Mouse (Mus musculus) embryonic facial prominence, embryonic 13.5 days (tissue): ENCODE results near the gene Hist1h4b. TPM values are rescaled to one million over a fixed set of nuclear protein-coding genes. Genes with fewer than 3 reads are reported as not detected.

Source experiments
- ATAC-seq: fragments of 200-750 bp; cut with Nextera tagmentation; 2 replicates; pipeline ENCODE4 v1.8.0; 2017; ENCODE audit warnings: low read depth; ENCODE audit not compliant: insufficient number of reproducible peaks, insufficient read depth, low FRiP score, low TSS enrichment
- H3K27ac ChIP-seq: fragments of 300-500 bp; sonication (generic); 2 replicates; pipeline ENCODE4 v1.5.1; 2015; ENCODE audit warnings: moderate library complexity, mild to moderate bottlenecking, inconsistent platforms
- H3K27me3 ChIP-seq: fragments of 300-500 bp; sonication (generic); 2 replicates; pipeline ENCODE4 v1.6.1; 2015; ENCODE audit warnings: mild to moderate bottlenecking, inconsistent platforms
- H3K36me3 ChIP-seq: fragments of 300-500 bp; sonication (generic); 2 replicates; pipeline ENCODE4 v1.6.1; 2015; ENCODE audit warnings: mild to moderate bottlenecking, inconsistent platforms
- H3K4me1 ChIP-seq: fragments of 300-500 bp; sonication (generic); 2 replicates; pipeline ENCODE4 v1.6.1; 2015; ENCODE audit warnings: inconsistent platforms
- H3K4me2 ChIP-seq: fragments of 300-500 bp; sonication (generic); 2 replicates; pipeline ENCODE4 v1.6.1; 2015; ENCODE audit warnings: moderate library complexity, mild to moderate bottlenecking, inconsistent platforms
- H3K4me3 ChIP-seq: fragments of 300-500 bp; sonication (generic); 2 replicates; pipeline ENCODE4 v1.5.1; 2015; ENCODE audit warnings: mild to moderate bottlenecking, inconsistent platforms
- H3K9ac ChIP-seq: fragments of 300-500 bp; sonication (generic); 2 replicates; pipeline ENCODE4 v1.6.1; 2015; ENCODE audit warnings: mild to moderate bottlenecking, inconsistent platforms
- H3K9me3 ChIP-seq: fragments of 300-500 bp; sonication (generic); 2 replicates; pipeline ENCODE4 v1.6.1; 2016; ENCODE audit warnings: inconsistent platforms
- WGBS: fragments of 180-500 bp; shearing (Covaris S2); methylation state at CpG from one replicate; pipeline ENCODE4 v1.1.7; 2015; ENCODE audit warnings: mixed read lengths; 5-methylcytosine and 5-hydroxymethylcytosine counted together
- polyA plus RNA-seq: library from polyadenylated mRNA; unstranded; fragments of >200 nt; fragmentation: Nextera tagmentation; extraction: Ambion mirVana; gene quantifications from 2 replicates; pipeline ENCODE4 v1.2.1, GENCODE M21; 2015

The Hist1h4b gene
- polyA plus RNA-seq, 1 experiment from 2014 or later = 7.6 TPM

- H3K27me3 ChIP-seq = no peaks in the 10 kb centered on the region
- H3K27ac ChIP-seq = no peak overlapping the region
- ATAC-seq = no peak
- no peaks in the 10 kb centered on the region for H3K9me3 ChIP-seq
- no peak overlapping the region for H3K4me2 ChIP-seq
- 93% methylated on average over 9 of the region's 9 CpGs for WGBS
- H3K36me3 ChIP-seq = no peaks in the 10 kb centered on the region
- H3K9ac ChIP-seq = no peak overlapping the region
- no peak overlapping the region for H3K4me3 ChIP-seq
- H3K4me1 ChIP-seq = no peaks in the 10 kb centered on the region
Observed at GRCm38 (mm10) chr13:23729192-23729525, 27.7 kb upstream of the Hist1h4b start.

GRCm38 (mm10) chr13:23729706-23730105, 27.1 kb upstream of the Hist1h4b start:
- Histone ChIP-seq H3K4me1 (no peaks in the 10 kb centered on the region), H3K4me3 (no peak overlapping the region), H3K36me3 (no peaks in the 10 kb centered on the region), H3K9me3 (no peaks in the 10 kb centered on the region), H3K27me3 (no peaks in the 10 kb centered on the region), H3K4me2 (no peak overlapping the region), H3K9ac (no peak overlapping the region), H3K27ac (no peak overlapping the region)
- no peak for ATAC-seq
- WGBS = 94% methylated on average over 5 of the region's 5 CpGs

GRCm38 (mm10) chr13:23730479-23730878, 26.3 kb upstream of the Hist1h4b start:
- no peak for ATAC-seq
- H3K4me3 ChIP-seq = no peak overlapping the region
- no peaks in the 10 kb centered on the region for H3K36me3 ChIP-seq
- no peaks in the 10 kb centered on the region for H3K9me3 ChIP-seq
- no peaks in the 10 kb centered on the region for H3K4me1 ChIP-seq
- no peak overlapping the region for H3K9ac ChIP-seq
- no peak overlapping the region for H3K4me2 ChIP-seq
- no peaks in the 10 kb centered on the region for H3K27me3 ChIP-seq
- no peak overlapping the region for H3K27ac ChIP-seq
- WGBS = 50% methylated on average over 8 of the region's 8 CpGs

GRCm38 (mm10) chr13:23732156-23732804, 24.5 kb upstream of the Hist1h4b start:
- H3K9me3 ChIP-seq = no peaks in the 10 kb centered on the region
- H3K27ac ChIP-seq = no peak overlapping the region
- H3K4me1 ChIP-seq = no peaks in the 10 kb centered on the region
- no peaks in the 10 kb centered on the region for H3K36me3 ChIP-seq
- no peak for ATAC-seq
- no peaks in the 10 kb centered on the region for H3K27me3 ChIP-seq
- H3K9ac ChIP-seq = no peak overlapping the region
- no peak overlapping the region for H3K4me3 ChIP-seq
- no peak overlapping the region for H3K4me2 ChIP-seq
- 24% methylated on average over 8 of the region's 8 CpGs for WGBS

- no peak for ATAC-seq
- Histone ChIP-seq H3K9me3 (no peaks in the 10 kb centered on the region), H3K27ac (no peak overlapping the region), H3K4me3 (no peak overlapping the region), H3K36me3 (no peaks in the 10 kb centered on the region), H3K4me2 (no peak overlapping the region), H3K27me3 (no peaks in the 10 kb centered on the region), H3K4me1 (peaks cover 5% of the 10 kb centered on the region; the same call in 1 of the 2 replicates), H3K9ac (no peak overlapping the region)
- 82% methylated on average over 5 of the region's 5 CpGs for WGBS
Observed at GRCm38 (mm10) chr13:23737091-23737490, 19.7 kb upstream of the Hist1h4b start.

- ATAC-seq = no peak
- no peaks in the 10 kb centered on the region for H3K9me3 ChIP-seq
- peak overlapping the region; percentile 97 for H3K4me2 ChIP-seq
- no peaks in the 10 kb centered on the region for H3K27me3 ChIP-seq
- WGBS = 20% methylated on average over 4 of the region's 4 CpGs
- H3K36me3 ChIP-seq = no peaks in the 10 kb centered on the region
- H3K27ac ChIP-seq = peak overlapping the region; percentile 99
- peaks cover 5% of the 10 kb centered on the region; the same call in 1 of the 2 replicates for H3K4me1 ChIP-seq
- H3K4me3 ChIP-seq = peak overlapping the region; percentile 65
- H3K9ac ChIP-seq = peak overlapping the region; percentile 89
Observed at GRCm38 (mm10) chr13:23738041-23738440, 18.8 kb upstream of the Hist1h4b start.

GRCm38 (mm10) chr13:23738677-23739068, 18.1 kb upstream of the Hist1h4b start, which contains the start of gene Hist1h1c:
Gene Hist1h1c (plus strand): TSS chr13:23738808.
- under 1% methylated on average over 38 of the region's 38 CpGs for WGBS
- H3K9ac ChIP-seq = peak within 1 kb of the TSS; percentile 89
- H3K4me1 ChIP-seq = peaks cover 9% of the 10 kb centered on the region; the same call in 1 of the 2 replicates
- peak; percentile 92 for ATAC-seq
- H3K36me3 ChIP-seq = no peaks in the 10 kb centered on the region
- peak within 1 kb of the TSS; percentile 65 for H3K4me3 ChIP-seq
- no peaks in the 10 kb centered on the region for H3K27me3 ChIP-seq
- peak within 1 kb of the TSS; percentile 99 for H3K27ac ChIP-seq
- H3K9me3 ChIP-seq = no peaks in the 10 kb centered on the region
- peak within 1 kb of the TSS; percentile 97 for H3K4me2 ChIP-seq

GRCm38 (mm10) chr13:23739069-23739921, 17.5 kb upstream of the Hist1h4b start:
- peak; percentile 84 for ATAC-seq
- peaks cover 13% of the 10 kb centered on the region for H3K4me1 ChIP-seq
- peak overlapping the region; percentile 97 for H3K4me2 ChIP-seq
- H3K9ac ChIP-seq = peak overlapping the region; percentile 89
- WGBS = under 1% methylated on average over 39 of the region's 39 CpGs
- H3K4me3 ChIP-seq = peak overlapping the region; percentile 65
- H3K36me3 ChIP-seq = no peaks in the 10 kb centered on the region
- H3K27ac ChIP-seq = peak overlapping the region; percentile 99
- no peaks in the 10 kb centered on the region for H3K27me3 ChIP-seq
- no peaks in the 10 kb centered on the region for H3K9me3 ChIP-seq

- Histone ChIP-seq H3K36me3 (no peaks in the 10 kb centered on the region), H3K4me2 (peak overlapping the region; percentile 97), H3K4me1 (peaks cover 17% of the 10 kb centered on the region), H3K9ac (peak overlapping the region; percentile 89), H3K4me3 (peak overlapping the region; percentile 65), H3K27me3 (no peaks in the 10 kb centered on the region), H3K27ac (peak overlapping the region; percentile 99), H3K9me3 (no peaks in the 10 kb centered on the region)
- WGBS = 1% methylated on average over 14 of the region's 14 CpGs
- ATAC-seq = no peak; the same call in 1 of the 2 replicates
Observed at GRCm38 (mm10) chr13:23739922-23740252, 16.9 kb upstream of the Hist1h4b start.

GRCm38 (mm10) chr13:23740256-23740840, 16.5 kb upstream of the Hist1h4b start:
- Histone ChIP-seq H3K9ac (peak overlapping the region; percentile 89), H3K27me3 (no peaks in the 10 kb centered on the region), H3K4me3 (peak overlapping the region; percentile 65), H3K27ac (peak overlapping the region; percentile 99), H3K4me2 (peak overlapping the region; percentile 97), H3K4me1 (peaks cover 17% of the 10 kb centered on the region), H3K9me3 (no peaks in the 10 kb centered on the region), H3K36me3 (no peaks in the 10 kb centered on the region)
- 25% methylated on average over 13 of the region's 13 CpGs for WGBS
- no peak for ATAC-seq

GRCm38 (mm10) chr13:23740910-23741309, 15.9 kb upstream of the Hist1h4b start:
- no peak overlapping the region for H3K9ac ChIP-seq

More at GRCm38 (mm10) chr13:23740910-23741309, 15.9 kb upstream of the Hist1h4b start:
- H3K9me3 ChIP-seq = no peaks in the 10 kb centered on the region
- no peaks in the 10 kb centered on the region for H3K27me3 ChIP-seq
- no peaks in the 10 kb centered on the region for H3K36me3 ChIP-seq
- H3K4me2 ChIP-seq = peak overlapping the region; percentile 97
- 47% methylated on average over 5 of the region's 5 CpGs for WGBS
- ATAC-seq = no peak
- peak overlapping the region; percentile 99 for H3K27ac ChIP-seq
- H3K4me1 ChIP-seq = peaks cover 17% of the 10 kb centered on the region
- peak overlapping the region; percentile 65; the same call in 1 of the 2 replicates for H3K4me3 ChIP-seq
